Mouse (Mus musculus) layer of hippocampus, adult 8-10 months (tissue): ENCODE measurements around the gene Rps6ka4. TPM values are rescaled to one million over a fixed set of nuclear protein-coding genes. Genes with fewer than 3 reads are reported as not detected.

Source experiments
- DNase-seq, 2 experiments: peaks; one replicate each; pipeline ENCODE4 v3.0.0; 2022; ENCODE audit warnings: low spot score in 2 of 2
- total RNA-seq, 4 experiments: library from RNA; stranded (reverse); gene quantifications; 2 replicates each; pipeline ENCODE4 v1.2.4; 2022

The Rps6ka4 gene
- total RNA-seq, 4 experiments from 2014 or later: 33.7 to 42.9 (median 37.6) TPM

GRCm38 (mm10) chr19:6852393-6853305 lies 12.2 kb upstream of the Rps6ka4 start:
- no peak for DNase-seq

DNA sequence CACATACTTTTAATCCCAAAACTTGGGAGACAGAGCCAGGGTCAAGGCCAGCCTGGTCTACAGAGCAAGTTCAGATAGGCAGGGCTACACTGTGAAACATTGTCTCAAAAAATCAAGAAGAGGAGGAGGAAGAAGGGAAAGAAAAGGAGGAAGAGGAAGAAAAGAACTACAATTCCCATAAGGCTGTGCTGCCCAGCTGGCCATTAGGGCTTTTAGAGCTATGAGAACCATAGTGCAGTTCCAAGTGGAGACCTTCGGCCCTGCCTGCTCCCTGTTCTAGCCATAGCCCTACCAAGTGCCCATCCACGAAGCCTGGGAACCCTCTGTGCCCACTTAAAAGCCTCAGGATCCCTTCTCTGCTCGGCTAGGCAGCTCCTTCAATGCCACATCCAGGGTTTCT lies 11.1 kb upstream of the Rps6ka4 start:
- DNase-seq: no peak

DNA sequence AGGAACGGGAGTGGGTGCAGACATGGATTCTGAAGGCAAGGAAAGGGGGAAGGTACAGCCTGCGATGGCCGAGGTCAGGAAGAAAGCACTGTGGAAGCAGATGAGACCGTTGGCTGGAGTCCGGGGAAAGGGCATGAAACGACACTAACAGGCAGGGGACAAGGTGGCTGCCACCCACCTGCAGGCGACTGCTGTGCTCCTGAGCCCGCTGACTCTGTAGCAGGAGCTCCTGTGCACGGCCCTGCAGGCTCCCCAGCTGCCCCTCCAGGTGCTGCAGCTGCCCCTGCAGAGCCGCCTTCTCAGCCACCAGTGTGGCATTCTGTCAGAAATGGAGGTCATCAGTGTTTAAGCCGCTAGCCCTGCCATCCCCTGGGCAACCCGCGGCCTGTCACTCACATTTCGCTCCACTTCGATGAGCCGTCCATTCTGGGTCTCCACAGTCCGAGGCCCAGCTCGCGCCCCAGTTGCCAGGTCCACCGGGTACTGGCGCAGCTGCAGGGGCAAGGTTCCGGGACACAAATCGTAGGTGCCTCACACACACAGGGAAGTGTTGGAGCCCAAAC lies 9.2 kb upstream of the Rps6ka4 start:
- peak in 1 of 2 experiments; percentile 8 for DNase-seq

GRCm38 (mm10) chr19:6847841-6848517 lies 7.5 kb upstream of the Rps6ka4 start:
- DNase-seq: peak in 1 of 2 experiments; percentile 22

- DNase-seq: peak; percentile 28 to 56
Measured at GRCm38 (mm10) chr19:6846050-6846449, 5.6 kb upstream of the Rps6ka4 start.

- DNase-seq: no peak
Measured at GRCm38 (mm10) chr19:6842353-6842752, 1.9 kb upstream of the Rps6ka4 start.

DNA sequence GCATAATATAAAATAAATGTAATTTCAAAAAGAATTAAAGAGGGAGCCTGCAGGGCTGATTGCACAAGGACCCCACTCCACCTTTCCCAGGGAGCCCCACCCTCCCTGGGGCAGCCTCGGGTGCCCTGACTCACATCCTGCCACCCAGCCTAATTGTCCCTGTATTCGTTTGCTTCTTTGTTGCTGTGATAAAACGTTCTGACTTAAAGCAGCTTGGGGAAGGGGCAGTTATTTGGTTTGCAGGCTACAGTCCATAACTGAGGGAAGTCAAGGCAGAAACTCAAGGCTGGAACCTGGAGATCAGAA lies 809 bp upstream of the Rps6ka4 start:
- no peak for DNase-seq

- no peak for DNase-seq
Measured at GRCm38 (mm10) chr19:6839615-6840474, 591 bp downstream of the Rps6ka4 start.

- DNase-seq: no peak
Measured at GRCm38 (mm10) chr19:6832363-6832762, 8.1 kb downstream of the Rps6ka4 start.

GRCm38 (mm10) chr19:6831331-6831730 lies 9.1 kb downstream of the Rps6ka4 start:
- DNase-seq: no peak

- DNase-seq: no peak
Measured at GRCm38 (mm10) chr19:6830556-6831316, 9.7 kb downstream of the Rps6ka4 start.

- DNase-seq: no peak
Measured at GRCm38 (mm10) chr19:6829870-6830555, 10.4 kb downstream of the Rps6ka4 start.

DNA sequence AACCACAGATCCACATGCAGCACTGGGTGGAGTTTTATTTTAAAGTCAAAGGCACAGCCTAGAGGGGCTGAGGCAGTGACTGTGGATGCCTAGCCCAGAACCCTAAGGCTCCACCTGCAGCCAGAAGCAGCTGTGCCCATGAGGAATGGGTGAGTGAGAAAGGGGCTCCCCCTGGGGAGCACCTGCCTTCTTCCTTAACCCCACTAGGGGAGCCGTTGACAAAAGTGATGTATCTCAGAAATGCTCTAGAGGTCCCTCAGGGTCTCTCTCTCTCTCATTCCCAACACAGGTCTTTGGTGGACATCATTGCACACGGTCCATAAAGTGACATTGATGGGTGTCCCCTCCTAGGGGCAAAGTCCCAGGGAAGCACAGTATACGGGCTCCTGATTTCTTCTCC lies 11.4 kb downstream of the Rps6ka4 start:
- no peak for DNase-seq

DNA sequence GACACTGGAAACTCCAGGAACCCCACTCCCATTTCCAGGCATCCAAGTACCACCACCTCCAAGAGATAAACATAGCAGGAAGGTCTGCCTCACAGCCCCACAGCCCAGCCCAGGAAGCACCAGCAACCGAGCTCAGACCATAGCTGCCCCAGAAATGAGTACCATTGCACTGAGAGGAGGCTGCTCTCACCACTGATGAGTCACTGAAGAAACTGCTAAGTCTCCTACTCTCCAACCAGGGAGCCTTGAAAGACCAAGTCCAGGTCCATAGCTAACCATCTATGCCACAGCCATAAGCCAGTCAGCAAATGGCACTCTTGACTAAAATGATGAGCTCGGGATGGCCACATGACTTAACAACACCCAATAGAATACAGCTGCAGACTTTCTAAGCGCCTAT lies 13.8 kb downstream of the Rps6ka4 start:
- DNase-seq: no peak

DNA sequence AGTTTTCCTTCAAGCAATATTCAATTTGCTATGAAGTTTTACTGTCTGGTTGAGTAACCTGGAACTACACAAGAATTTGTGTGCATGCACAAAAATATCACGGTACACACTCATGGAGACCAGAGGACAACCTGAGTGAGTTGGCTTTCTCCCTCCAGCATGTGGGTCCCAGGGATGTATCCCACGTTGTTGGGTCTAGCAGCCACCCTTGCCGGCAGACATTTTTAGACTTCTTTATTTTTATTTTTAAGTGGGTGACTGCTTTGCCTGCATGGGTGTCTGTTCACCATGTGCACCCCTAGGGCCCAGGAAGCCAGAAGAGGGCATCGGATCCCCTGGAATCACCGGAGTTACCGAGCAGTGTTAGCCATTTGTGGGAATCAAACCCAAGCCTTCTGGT lies 15.1 kb downstream of the Rps6ka4 start:
- DNase-seq: no peak

DNA sequence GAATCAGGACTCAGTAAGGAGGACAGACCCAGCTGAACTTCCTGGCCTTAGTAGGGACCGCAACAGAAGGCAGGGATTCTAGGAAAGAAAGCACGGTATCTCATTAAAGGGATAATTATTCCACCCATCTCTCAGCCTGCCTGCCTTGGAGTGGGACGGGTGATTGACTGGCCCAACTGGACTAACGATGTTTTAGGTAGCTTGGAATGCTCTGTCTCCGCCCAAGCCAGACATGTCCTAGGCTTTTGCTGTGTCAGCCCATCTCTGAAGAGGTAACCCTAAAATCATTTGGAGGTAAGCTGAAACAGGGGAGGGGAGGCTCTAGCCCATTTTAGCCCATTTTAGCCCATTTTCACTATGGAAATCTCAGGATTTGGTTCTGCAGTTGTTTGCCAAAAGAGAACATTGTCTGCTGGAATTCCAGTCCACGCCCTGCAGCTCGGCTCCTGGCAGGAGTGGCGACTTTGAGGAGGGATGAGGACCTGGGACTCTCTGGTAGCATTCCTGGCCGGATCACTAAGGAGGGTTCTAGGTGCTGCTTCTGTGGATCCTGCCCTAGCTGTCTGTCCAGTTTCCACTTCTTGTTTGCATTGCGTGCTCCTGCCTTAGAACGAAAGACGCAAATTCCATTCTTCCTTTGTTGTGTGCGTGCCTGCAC lies 19.8 kb downstream of the Rps6ka4 start:
- DNase-seq: no peak

DNA sequence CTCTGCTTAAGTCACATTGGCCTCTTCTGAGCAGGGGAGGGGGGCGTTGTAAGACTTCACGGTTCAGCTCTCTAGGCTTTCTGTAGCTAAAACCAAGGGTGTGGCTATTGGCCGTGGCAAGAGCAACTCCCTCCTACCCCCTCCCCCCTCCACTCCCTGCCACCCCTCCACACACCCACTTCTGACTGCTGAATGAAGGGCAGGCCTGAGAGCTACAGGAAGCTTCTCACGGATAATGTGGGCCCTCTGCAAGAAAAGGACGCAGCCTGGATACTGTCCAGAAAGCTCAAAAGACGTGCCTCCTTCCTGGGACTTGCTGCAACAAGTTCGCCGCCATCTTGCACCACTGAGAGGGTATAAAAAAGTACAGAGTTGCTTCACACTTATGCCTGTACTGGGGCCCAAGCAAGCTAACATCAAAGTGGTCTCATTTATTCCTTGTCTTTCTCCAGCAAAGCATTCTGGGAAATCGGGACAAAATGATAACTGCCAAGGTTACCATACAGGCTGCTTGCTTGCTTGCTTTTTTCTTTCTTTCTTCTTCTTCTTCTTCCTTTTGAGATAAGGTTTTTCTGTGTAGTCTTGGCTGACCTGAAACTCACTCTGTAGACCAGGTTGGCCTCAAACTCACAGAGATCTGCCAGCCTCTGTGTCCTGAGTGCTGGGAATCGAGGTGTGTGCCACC lies 21.2 kb downstream of the Rps6ka4 start:
- DNase-seq: no peak

- DNase-seq: no peak
Measured at GRCm38 (mm10) chr19:6814958-6815357, 25.5 kb downstream of the Rps6ka4 start.

DNA sequence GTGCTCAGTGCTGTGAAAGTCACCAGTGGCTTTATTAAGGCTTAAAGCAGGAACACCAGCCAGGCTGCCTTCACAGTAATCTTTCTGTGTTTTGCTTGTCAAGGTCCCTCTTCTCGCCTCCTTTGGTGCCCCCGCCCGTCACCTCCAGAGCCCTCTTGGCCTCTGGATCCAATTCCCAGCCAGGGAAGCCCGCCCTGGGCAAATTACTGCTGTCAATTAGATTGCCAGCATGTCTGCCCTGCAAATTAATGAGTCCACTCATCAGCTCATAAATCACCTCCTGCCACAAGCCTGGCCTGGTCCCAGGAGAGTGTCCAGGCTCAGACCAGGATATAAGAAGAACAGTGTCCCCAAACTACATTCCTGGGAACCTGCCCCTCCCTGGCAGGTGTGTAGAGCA lies 26.1 kb downstream of the Rps6ka4 start:
- DNase-seq: no peak
